Mouse (Mus musculus) adipocyte (in vitro differentiated cells): ENCODE data around the gene Mbl1.

ENCODE experiments used
- DNase-seq: peaks from one replicate; pipeline ENCODE4 v3.0.0-alpha.2; 2016; ENCODE audit warnings: low spot score

Mbl1 gene

DNA sequence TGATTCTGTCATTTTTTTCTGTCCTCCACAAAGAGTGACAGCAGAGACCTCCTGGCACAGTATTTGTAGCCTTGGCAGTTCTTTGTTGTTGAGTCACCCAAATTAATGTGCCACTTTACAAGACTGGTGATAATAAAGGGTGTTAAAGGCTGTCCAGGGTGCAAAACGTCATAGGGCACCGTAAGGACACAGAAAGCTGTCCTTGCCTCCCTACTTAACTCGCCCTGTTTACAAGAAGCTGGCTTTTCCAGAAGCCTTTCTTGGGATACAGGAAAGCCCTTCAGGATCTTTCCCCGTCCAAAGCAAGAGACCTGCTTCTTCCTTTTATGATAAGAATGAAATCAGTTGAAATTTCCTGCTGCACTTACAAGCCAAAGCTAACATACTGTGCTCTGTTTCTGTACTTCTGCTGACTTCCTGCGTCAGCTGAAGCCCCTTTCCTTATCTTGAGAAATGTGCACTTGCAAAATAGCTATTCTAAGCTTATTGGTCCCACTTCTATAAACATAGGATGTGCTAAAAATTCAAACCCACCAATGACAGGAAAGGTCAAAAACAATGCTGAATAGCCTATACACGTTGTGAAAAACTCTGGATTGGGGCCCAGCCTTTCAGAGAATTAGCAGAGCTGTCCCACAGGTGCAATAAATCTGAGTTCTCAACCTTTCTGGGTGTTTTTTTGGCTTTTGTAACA is 46.9 kb downstream of the Mbl1 start:
- DNase-seq: no peak
